Mouse (Mus musculus) MEL (cell line): ENCODE measurements around the gene Fgfr2. TPM values are rescaled to one million over a fixed set of nuclear protein-coding genes. Genes with fewer than 3 reads are reported as not detected.
A peak's percentile ranks its signal among the peaks of the same experiment; 100 is the strongest.

Source experiments
- DNase-seq: peaks from one replicate; pipeline ENCODE4 v3.0.0; 2011; ENCODE audit warnings: low read depth, low spot score
- H3K27ac ChIP-seq: 2 replicates; pipeline ENCODE4 v1.5.1; 2012; ENCODE audit warnings: low read depth, mild to moderate bottlenecking, control low read depth, low read length, moderate library complexity; ENCODE audit not compliant: control insufficient read depth
- H3K27me3 ChIP-seq, 2 experiments: fragments of 150-350 bp in 1 of 2; sonication (generic) in 1 of 2; 2 replicates each; pipeline ENCODE4 v1.6.1; 2012; ENCODE audit warnings: low read length in 2 of 2, mild to moderate bottlenecking in 2 of 2, improper control_type of control experiment in 1 of 2, moderate library complexity in 1 of 2; ENCODE audit not compliant: insufficient read depth in 2 of 2, control insufficient read depth in 1 of 2
- H3K36me3 ChIP-seq, 2 experiments: 2 replicates each; pipeline ENCODE4 v1.6.1; 2012 to 2014; ENCODE audit warnings: low read length in 2 of 2, improper control_type of control experiment in 1 of 2, inconsistent platforms in 1 of 2, mild to moderate bottlenecking in 1 of 2; ENCODE audit not compliant: insufficient read depth in 2 of 2, control insufficient read depth in 1 of 2
- H3K4me1 ChIP-seq, 2 experiments: fragments of 150-350 bp in 1 of 2; sonication (generic) in 1 of 2; 2 replicates each; pipeline ENCODE4 v1.6.1; 2012; ENCODE audit warnings: low read length in 2 of 2, improper control_type of control experiment in 1 of 2, mild to moderate bottlenecking in 1 of 2; ENCODE audit not compliant: insufficient read depth in 2 of 2, control insufficient read depth in 1 of 2
- H3K4me3 ChIP-seq, 2 experiments: fragments of 150-350 bp in 1 of 2; sonication (generic) in 1 of 2; 2 replicates each; pipeline ENCODE4 v1.5.1; 2012; ENCODE audit warnings: low read depth in 2 of 2, low read length in 2 of 2, mild to moderate bottlenecking in 2 of 2, moderate library complexity in 2 of 2, control low read depth in 1 of 2, improper control_type of control experiment in 1 of 2; ENCODE audit not compliant: control insufficient read depth in 1 of 2, insufficient read depth in 1 of 2
- H3K79me2 ChIP-seq: 2 replicates; pipeline ENCODE4 v1.6.1; 2012; ENCODE audit warnings: mild to moderate bottlenecking, low read length, moderate library complexity; ENCODE audit not compliant: control insufficient read depth, poor library complexity, insufficient read depth
- H3K9ac ChIP-seq: 2 replicates; pipeline ENCODE4 v1.6.1; 2012; ENCODE audit warnings: low read depth, mild to moderate bottlenecking, control low read depth, low read length, moderate library complexity; ENCODE audit not compliant: control insufficient read depth, poor library complexity, severe bottlenecking
- H3K9me3 ChIP-seq: fragments of 150-350 bp; sonication (generic); replicated peaks from 2 replicates; pipeline ENCODE4 v1.6.1; 2012; ENCODE audit warnings: mild to moderate bottlenecking, low read length, improper control_type of control experiment, moderate library complexity; ENCODE audit not compliant: insufficient read depth
- BHLHE40 ChIP-seq: IDR thresholded peaks from 2 replicates; pipeline ENCODE4 v1.6.1; 2012; ENCODE audit warnings: low read depth, mild to moderate bottlenecking, inconsistent platforms, low read length, improper control_type of control experiment, borderline replicate concordance
- CHD1 ChIP-seq: IDR thresholded peaks from 2 replicates; pipeline ENCODE4 v1.6.1; 2012; ENCODE audit warnings: low read depth, mild to moderate bottlenecking, inconsistent platforms, low read length, improper control_type of control experiment
- CHD2 ChIP-seq: IDR thresholded peaks from 2 replicates; pipeline ENCODE4 v1.6.1; 2011; ENCODE audit warnings: low read length, improper control_type of control experiment
- E2F4 ChIP-seq: IDR thresholded peaks from 2 replicates; pipeline ENCODE4 v1.6.1; 2011; ENCODE audit warnings: low read depth, low read length, improper control_type of control experiment, borderline replicate concordance
- ELF1 ChIP-seq: IDR thresholded peaks from 2 replicates; pipeline ENCODE4 v1.6.1; 2014; ENCODE audit warnings: low read depth, mild to moderate bottlenecking, inconsistent platforms, low read length, improper control_type of control experiment, moderate library complexity
- EP300 ChIP-seq, 2 experiments: IDR thresholded peaks; 2 replicates each; pipeline ENCODE4 v1.6.1; 2011; ENCODE audit warnings: improper control_type of control experiment in 2 of 2, low read length in 2 of 2, low read depth in 1 of 2, mild to moderate bottlenecking in 1 of 2
- ETS1 ChIP-seq: IDR thresholded peaks from 2 replicates; pipeline ENCODE4 v1.6.1; 2012; ENCODE audit warnings: low read depth, mild to moderate bottlenecking, inconsistent platforms, low read length, improper control_type of control experiment, moderate library complexity
- GABPA ChIP-seq: IDR thresholded peaks from 2 replicates; pipeline ENCODE4 v1.6.1; 2012; ENCODE audit warnings: low read depth, mild to moderate bottlenecking, inconsistent platforms, low read length, improper control_type of control experiment, moderate library complexity
- GATA1 ChIP-seq: IDR thresholded peaks from 2 replicates; pipeline ENCODE4 v1.6.1; 2011; ENCODE audit warnings: low read depth, low read length, improper control_type of control experiment
- HCFC1 ChIP-seq: IDR thresholded peaks from 2 replicates; pipeline ENCODE4 v1.6.1; 2012; ENCODE audit warnings: low read depth, mild to moderate bottlenecking, inconsistent platforms, low read length, improper control_type of control experiment, moderate library complexity
- JUND ChIP-seq: IDR thresholded peaks from 2 replicates; pipeline ENCODE4 v1.6.1; 2011; ENCODE audit warnings: low read depth, mild to moderate bottlenecking, improper control_type of control experiment, low read length
- MAX ChIP-seq: IDR thresholded peaks from 2 replicates; pipeline ENCODE4 v1.6.1; 2011; ENCODE audit warnings: low read length, improper control_type of control experiment
- MAZ ChIP-seq: IDR thresholded peaks from 2 replicates; pipeline ENCODE4 v1.6.1; 2012; ENCODE audit warnings: low read depth, mild to moderate bottlenecking, inconsistent platforms, low read length, improper control_type of control experiment
- MXI1 ChIP-seq: IDR thresholded peaks from 2 replicates; pipeline ENCODE4 v1.6.1; 2011; ENCODE audit warnings: mild to moderate bottlenecking, low read depth, low read length, improper control_type of control experiment
- MYC ChIP-seq: IDR thresholded peaks from 2 replicates; pipeline ENCODE4 v1.6.1; 2011; ENCODE audit warnings: low read depth, mild to moderate bottlenecking, low read length, improper control_type of control experiment, moderate library complexity
- NELFE ChIP-seq: IDR thresholded peaks from 2 replicates; pipeline ENCODE4 v1.6.1; 2011; ENCODE audit warnings: low read depth, low read length, improper control_type of control experiment
- NRF1 ChIP-seq: IDR thresholded peaks from 2 replicates; pipeline ENCODE4 v1.6.1; 2014; ENCODE audit warnings: low read depth, mild to moderate bottlenecking, inconsistent platforms, low read length, improper control_type of control experiment, moderate library complexity; ENCODE audit not compliant: poor library complexity, insufficient read depth, severe bottlenecking
- POLR2A ChIP-seq, 2 experiments: IDR thresholded peaks; 2 replicates each; pipeline ENCODE4 v1.6.1; 2011 to 2012; ENCODE audit warnings: low read length in 2 of 2, mild to moderate bottlenecking in 2 of 2, control low read depth in 1 of 2, improper control_type of control experiment in 1 of 2, low read depth in 1 of 2, moderate library complexity in 1 of 2; ENCODE audit not compliant: control insufficient read depth in 1 of 2, insufficient read depth in 1 of 2, poor library complexity in 1 of 2
- POLR2AphosphoS2 ChIP-seq: IDR thresholded peaks from 2 replicates; pipeline ENCODE4 v1.6.1; 2011; ENCODE audit warnings: low read length, improper control_type of control experiment
- POLR2AphosphoS5 ChIP-seq: IDR thresholded peaks from 2 replicates; pipeline ENCODE4 v1.6.1; 2012; ENCODE audit warnings: low read depth, borderline replicate concordance, mild to moderate bottlenecking, inconsistent platforms, low read length, moderate library complexity, mixed read lengths
- RAD21 ChIP-seq: IDR thresholded peaks from 2 replicates; pipeline ENCODE4 v1.6.1; 2011; ENCODE audit warnings: mild to moderate bottlenecking, low read depth, low read length, improper control_type of control experiment
- RCOR1 ChIP-seq: IDR thresholded peaks from 2 replicates; pipeline ENCODE4 v1.6.1; 2012; ENCODE audit warnings: low read depth, mild to moderate bottlenecking, inconsistent platforms, low read length, improper control_type of control experiment
- SIN3A ChIP-seq: IDR thresholded peaks from 2 replicates; pipeline ENCODE4 v1.6.1; 2012; ENCODE audit warnings: low read length, improper control_type of control experiment, inconsistent platforms
- TBP ChIP-seq: IDR thresholded peaks from 2 replicates; pipeline ENCODE4 v1.8.0; 2011; ENCODE audit warnings: low read depth, low read length, improper control_type of control experiment
- TCF12 ChIP-seq: IDR thresholded peaks from 2 replicates; pipeline ENCODE4 v1.6.1; 2014; ENCODE audit warnings: low read depth, mild to moderate bottlenecking, inconsistent platforms, low read length, improper control_type of control experiment, moderate library complexity
- UBTF ChIP-seq: IDR thresholded peaks from 2 replicates; pipeline ENCODE4 v1.6.1; 2012; ENCODE audit warnings: low read depth, mild to moderate bottlenecking, inconsistent platforms, low read length, improper control_type of control experiment, moderate library complexity, borderline replicate concordance; ENCODE audit not compliant: insufficient read depth
- USF1 ChIP-seq: IDR thresholded peaks from 2 replicates; pipeline ENCODE4 v1.6.1; 2014; ENCODE audit warnings: low read depth, mild to moderate bottlenecking, inconsistent platforms, low read length, improper control_type of control experiment, moderate library complexity
- USF2 ChIP-seq, 2 experiments: IDR thresholded peaks; 2 replicates each; pipeline ENCODE4 v1.6.1; 2011 to 2012; ENCODE audit warnings: improper control_type of control experiment in 2 of 2, low read length in 2 of 2, borderline replicate concordance in 1 of 2, inconsistent platforms in 1 of 2, low read depth in 1 of 2, mild to moderate bottlenecking in 1 of 2; ENCODE audit not compliant: insufficient read depth in 1 of 2
- ZKSCAN1 ChIP-seq: IDR thresholded peaks from 2 replicates; pipeline ENCODE4 v1.6.1; 2012; ENCODE audit warnings: low read depth, mild to moderate bottlenecking, inconsistent platforms, low read length, improper control_type of control experiment, moderate library complexity
- ZMIZ1 ChIP-seq: IDR thresholded peaks from 2 replicates; pipeline ENCODE4 v1.6.1; 2012; ENCODE audit warnings: low read depth, mild to moderate bottlenecking, inconsistent platforms, low read length, improper control_type of control experiment, moderate library complexity
- polyA plus RNA-seq, 2 experiments: library from polyadenylated mRNA; stranded (reverse) in 1 of 2; unstranded in 1 of 2; fragments of >175 nt in 1 of 2; fragments of >200 nt in 1 of 2; gene quantifications; 2 replicates each; pipeline versions ENCODE4 v1.2.1 to v1.2.4; 2012; ENCODE audit warnings: low replicate concordance in 2 of 2, low read depth in 1 of 2; ENCODE audit not compliant: insufficient read length in 2 of 2, insufficient read depth in 1 of 2, missing spikeins in 1 of 2
- total RNA-seq: library from RNA; depleted of rRNA; stranded (reverse); fragments of 300-350 nt; gene quantifications from 2 replicates; pipeline ENCODE4 v1.2.3, GENCODE M21; 2012

Gene Fgfr2
- total and polyA plus RNA-seq, 3 experiments, result not detected

DNA sequence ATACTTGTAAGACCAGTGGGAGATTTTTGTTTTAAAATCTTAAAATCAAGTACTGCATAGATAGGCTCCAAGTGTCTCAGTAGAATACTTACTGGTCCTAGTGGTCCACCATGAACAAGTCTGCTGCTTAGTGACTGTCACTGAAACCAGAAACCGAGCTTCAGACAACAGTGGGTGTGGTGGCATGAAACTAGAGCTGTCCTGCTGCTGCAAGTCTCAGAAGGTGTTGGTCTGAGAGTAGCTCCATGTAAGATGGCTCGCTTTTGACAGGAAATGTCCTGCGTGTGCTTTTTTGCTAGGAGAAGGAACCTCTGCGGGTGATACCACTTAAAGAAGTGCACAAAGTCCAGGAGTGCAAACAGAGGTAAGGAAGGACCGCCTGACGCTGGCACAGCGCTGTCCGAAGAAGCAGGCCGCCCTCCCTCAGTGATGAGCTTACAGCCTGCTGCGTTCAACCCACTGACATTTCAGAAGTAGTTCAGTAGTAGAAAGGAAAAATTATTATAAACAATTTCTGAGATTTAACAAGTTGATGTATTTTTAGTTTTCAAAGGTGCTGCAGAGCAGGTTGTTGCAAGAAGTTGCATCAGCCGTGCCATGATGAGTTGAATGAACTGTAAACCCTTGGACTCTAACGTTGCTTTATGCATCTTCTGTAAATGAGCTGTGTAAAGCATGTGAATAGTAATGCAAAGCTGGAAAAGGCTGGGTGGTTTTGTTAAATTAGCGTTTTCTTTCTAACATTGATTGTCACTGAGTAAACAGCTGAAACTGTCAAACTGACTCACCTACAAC lies 2218.4 kb downstream of the Fgfr2 start (continued):
- no peak for TF ChIP-seq CHD1
- no peak for TF ChIP-seq GABPA
- no peak for TF ChIP-seq UBTF
- TF ChIP-seq USF2 (IDR thresholded peaks at IDR 0.05; ENCODE audit: borderline replicate concordance in 1 of 2, insufficient read depth in 1 of 2, low read depth in 1 of 2, low read length in 2 of 2), result no peak
- TF ChIP-seq GATA1, result no peak
- no peak for TF ChIP-seq POLR2A (IDR thresholded peaks at IDR 0.05; ENCODE audit: control insufficient read depth in 1 of 2, insufficient read depth in 1 of 2, low read depth in 1 of 2, low read length in 2 of 2, poor library complexity in 1 of 2)
- TF ChIP-seq CHD2, result no peak
- TF ChIP-seq JUND, result no peak
- TF ChIP-seq MAZ, result no peak
- TF ChIP-seq TBP, result peak; percentile 33; the same call in 1 of the 2 replicates
- no peak for TF ChIP-seq NRF1

GRCm38 (mm10) chr7:130903505-130904074 lies 2219.6 kb downstream of the Fgfr2 start:
- peaks cover 22 to 24% of the 10 kb centered on the region in 2 experiments for H3K4me1 ChIP-seq
- peak overlapping the region; percentile 76 for H3K9ac ChIP-seq
- H3K79me2 ChIP-seq, result peaks cover 6% of the 10 kb centered on the region
- peak; percentile 92 for DNase-seq
- no peaks in the 10 kb centered on the region for H3K27me3 ChIP-seq
- peak overlapping the region; percentile 71 for H3K4me3 ChIP-seq
- no peaks in the 10 kb centered on the region for H3K9me3 ChIP-seq
- peak overlapping the region; percentile 92 for H3K27ac ChIP-seq
- peaks cover 2 to 31% of the 10 kb centered on the region in 2 experiments; a peak in 3 of 4 replicates for H3K36me3 ChIP-seq
- TF ChIP-seq HCFC1 (peak; percentile 64), JUND (no peak), CHD1 (0 out of 2 replicates have a peak, but pooled peaks have one; percentile 52), BHLHE40 (peak; percentile 64; the same call in 1 of the 2 replicates), MAX (peak; percentile 60), ZMIZ1 (no peak; the same call in 1 of the 2 replicates), NELFE (peak; percentile 81), MAZ (peak; percentile 69; the same call in 1 of the 2 replicates), ELF1 (peak; percentile 81), RCOR1 (peak; percentile 57), NRF1 (peak; percentile 37; the same call in 1 of the 2 replicates), MYC (peak; percentile 15; the same call in 1 of the 2 replicates), POLR2AphosphoS5 (peak; percentile 73), RAD21 (no peak), E2F4 (no peak), ZKSCAN1 (no peak), GABPA (peak; percentile 63; the same call in 1 of the 2 replicates), TCF12 (peak; percentile 75), USF1 (peak; percentile 23; the same call in 1 of the 2 replicates), POLR2AphosphoS2 (peak; percentile 92), EP300 (IDR thresholded peaks at IDR 0.05; ENCODE audit: low read depth in 1 of 2, low read length in 2 of 2) (peak; percentile 40 to 62), GATA1 (peak; percentile 54), ETS1 (peak; percentile 81), MXI1 (peak; percentile 60), TBP (peak; percentile 81), SIN3A (peak; percentile 91), POLR2A (IDR thresholded peaks at IDR 0.05; ENCODE audit: control insufficient read depth in 1 of 2, insufficient read depth in 1 of 2, low read depth in 1 of 2, low read length in 2 of 2, poor library complexity in 1 of 2) (peak; percentile 55 to 85)
